Mouse (Mus musculus) lung, postnatal 0 days (tissue): Measurements from ENCODE around the gene Sec31b. TPM values are rescaled to one million over a fixed set of nuclear protein-coding genes. Genes with fewer than 3 reads are reported as not detected.

Experiments used
- ATAC-seq: fragments of 200-750 bp; cut with Nextera tagmentation; 2 replicates; pipeline ENCODE4 v1.8.0; 2017; ENCODE audit warnings: moderate library complexity
- DNase-seq: peaks from one replicate; pipeline ENCODE4 v3.0.0-alpha.2; 2016; ENCODE audit warnings: low spot score
- H3K27ac ChIP-seq: fragments of 300-500 bp; sonication (generic); 2 replicates; pipeline ENCODE4 v1.5.1; 2014; ENCODE audit warnings: antibody characterized with exemption, mild to moderate bottlenecking, low read length, mixed read lengths
- H3K27me3 ChIP-seq: fragments of 300-500 bp; sonication (generic); replicated peaks from 2 replicates; pipeline ENCODE4 v1.6.1; 2014; ENCODE audit warnings: low read length, mixed read lengths; ENCODE audit not compliant: insufficient read depth
- H3K36me3 ChIP-seq: fragments of 300-500 bp; sonication (generic); 2 replicates; pipeline ENCODE4 v1.6.1; 2014; ENCODE audit warnings: low read length, mixed read lengths; ENCODE audit not compliant: insufficient read depth
- H3K4me1 ChIP-seq: fragments of 300-500 bp; sonication (generic); 2 replicates; pipeline ENCODE4 v1.6.1; 2014; ENCODE audit warnings: antibody characterized with exemption, low read depth, low read length, mixed read lengths; ENCODE audit not compliant: insufficient read depth
- H3K4me2 ChIP-seq: fragments of 300-500 bp; sonication (generic); replicated peaks from 2 replicates; pipeline ENCODE4 v1.6.1; 2014; ENCODE audit warnings: low read depth, mild to moderate bottlenecking, low read length, moderate library complexity, mixed read lengths
- H3K4me3 ChIP-seq: fragments of 300-500 bp; sonication (generic); 2 replicates; pipeline ENCODE4 v1.5.1; 2014; ENCODE audit warnings: low read depth, low read length
- H3K9ac ChIP-seq: fragments of 300-500 bp; sonication (generic); replicated peaks from 2 replicates; pipeline ENCODE4 v1.6.1; 2014; ENCODE audit warnings: low read depth, mild to moderate bottlenecking
- H3K9me3 ChIP-seq: fragments of 300-500 bp; sonication (generic); 2 replicates; pipeline ENCODE4 v1.6.1; 2016; ENCODE audit warnings: low read length, mixed read lengths
- CTCF ChIP-seq: IDR thresholded peaks from 2 replicates; pipeline ENCODE4 v1.5.1; 2016; ENCODE audit warnings: antibody characterized with exemption, mild to moderate bottlenecking
- EP300 ChIP-seq: IDR thresholded peaks from 2 replicates; pipeline ENCODE4 v1.6.1; 2016; ENCODE audit warnings: antibody characterized with exemption, mild to moderate bottlenecking, control low read depth
- WGBS: fragments of 180-500 bp; shearing (Covaris S2); extraction: QIAGEN DNeasy Blood & Tissue Kit; methylation state at CpG from one replicate; pipeline ENCODE4 v1.1.7; 2014; 5-methylcytosine and 5-hydroxymethylcytosine counted together
- polyA plus RNA-seq: library from polyadenylated mRNA; unstranded; fragments of >200 nt; fragmentation: Nextera tagmentation; extraction: Ambion mirVana; gene quantifications from 2 replicates; pipeline ENCODE4 v1.2.1, GENCODE M21; 2015

Sec31b gene
- polyA plus RNA-seq, 1 experiment from 2014 or later: 0.42 TPM

DNA sequence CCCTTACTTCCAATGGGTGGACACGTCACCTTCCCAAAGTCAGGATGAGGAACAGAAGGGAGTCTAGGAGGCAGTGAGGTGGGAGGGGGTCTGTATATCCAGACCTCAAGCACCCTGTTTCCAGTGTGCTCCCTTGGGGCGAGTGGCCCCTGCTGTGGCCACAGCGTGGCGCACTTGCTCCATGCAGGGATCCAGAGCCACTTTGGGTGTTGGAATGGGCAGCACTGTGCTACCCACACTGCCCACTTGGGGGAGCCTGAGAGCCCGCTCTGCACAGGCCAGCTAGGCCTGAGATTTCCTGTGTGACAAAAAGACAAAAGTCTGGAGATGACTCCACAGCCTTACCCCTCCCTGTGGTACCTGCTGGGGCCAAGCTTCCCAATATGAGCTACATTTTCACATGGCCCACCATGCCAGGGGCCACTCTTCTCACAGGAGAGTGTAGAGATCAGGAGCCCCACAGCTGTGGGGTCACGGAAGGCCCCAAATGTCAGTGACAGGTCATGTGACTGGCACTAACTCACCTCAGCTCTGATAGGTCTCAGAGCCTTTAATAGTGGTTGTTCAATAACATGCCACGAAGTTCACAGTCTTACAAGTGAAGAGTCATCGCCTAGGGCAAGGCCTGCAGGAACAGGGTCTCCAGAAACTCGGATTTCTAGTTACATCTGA, 37.1 kb upstream of the Sec31b start:
- ATAC-seq (peak; percentile 90), DNase-seq (peak; percentile 88)
- no peak overlapping the region for H3K4me2 ChIP-seq
- no peaks in the 10 kb centered on the region for H3K36me3 ChIP-seq
- peak; percentile 100 for TF ChIP-seq CTCF
- no peak for TF ChIP-seq EP300
- no peak overlapping the region for H3K27ac ChIP-seq
- H3K27me3 ChIP-seq: no peaks in the 10 kb centered on the region
- no peaks in the 10 kb centered on the region for H3K4me1 ChIP-seq
- WGBS: 34% methylated on average over 9 of the region's 9 CpGs
- H3K4me3 ChIP-seq: no peak overlapping the region
- H3K9ac ChIP-seq: no peak overlapping the region
- H3K9me3 ChIP-seq: no peaks in the 10 kb centered on the region

DNA sequence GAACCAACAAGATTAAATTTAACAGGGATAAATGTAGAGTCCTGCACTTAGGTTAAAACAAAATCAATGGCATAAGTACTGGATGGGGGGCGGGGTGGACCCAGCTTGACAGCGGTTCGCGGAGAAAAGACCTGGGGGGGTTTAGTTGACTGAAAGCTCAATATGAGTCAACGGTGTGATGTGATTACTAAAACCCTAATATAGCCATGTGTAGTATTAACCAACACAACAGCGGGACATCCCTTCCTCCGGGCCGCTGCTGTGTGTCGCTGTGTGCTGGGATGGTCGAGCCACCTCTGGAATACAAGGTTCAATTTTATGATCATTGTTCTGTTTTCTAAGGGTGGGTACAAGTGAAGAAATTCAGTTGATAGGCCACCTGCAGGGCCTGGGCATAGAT, 36.4 kb upstream of the Sec31b start:
- no peak for ATAC-seq
- TF ChIP-seq EP300 (no peak), CTCF (no peak)

DNA sequence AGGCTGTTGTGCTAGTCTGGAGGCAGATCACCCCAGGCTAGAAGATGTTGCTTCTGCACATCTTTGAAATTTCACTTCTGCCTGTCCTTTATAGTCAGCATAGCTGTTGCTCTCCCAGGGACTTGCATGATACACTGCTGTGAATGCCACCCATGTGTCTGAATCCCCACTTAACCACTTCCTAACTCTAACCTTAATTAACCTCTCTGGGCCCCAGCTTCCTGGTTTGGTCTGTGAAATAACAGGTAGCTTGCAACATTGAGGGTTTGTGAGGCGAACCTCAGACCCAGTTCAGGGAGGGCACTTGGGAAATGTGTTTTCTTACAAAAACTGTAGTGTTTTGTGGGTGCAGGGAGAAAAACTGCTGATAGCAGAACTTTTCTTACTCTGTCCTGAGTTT, 32.4 kb upstream of the Sec31b start:
- TF ChIP-seq EP300: no peak
- TF ChIP-seq CTCF: no peak
- H3K4me3 ChIP-seq: no peak overlapping the region
- no peaks in the 10 kb centered on the region for H3K4me1 ChIP-seq
- no peak overlapping the region for H3K27ac ChIP-seq
- no peak overlapping the region for H3K9ac ChIP-seq
- H3K36me3 ChIP-seq: peaks cover 9% of the 10 kb centered on the region; the same call in 1 of the 2 replicates
- no peaks in the 10 kb centered on the region for H3K9me3 ChIP-seq
- no peak for ATAC-seq
- DNase-seq: no peak
- no peaks in the 10 kb centered on the region for H3K27me3 ChIP-seq
- no peak overlapping the region for H3K4me2 ChIP-seq
- WGBS: 74% methylated on average over 1 of the region's 1 CpGs

More for the DNA sequence above, 36.4 kb upstream of the Sec31b start:
- Histone ChIP-seq H3K27me3 (no peaks in the 10 kb centered on the region), H3K4me1 (no peaks in the 10 kb centered on the region), H3K4me3 (no peak overlapping the region), H3K36me3 (no peaks in the 10 kb centered on the region), H3K4me2 (no peak overlapping the region), H3K27ac (no peak overlapping the region), H3K9me3 (no peaks in the 10 kb centered on the region), H3K9ac (no peak overlapping the region)
- WGBS: 83% methylated on average over 10 of the region's 10 CpGs
- no peak for DNase-seq

DNA sequence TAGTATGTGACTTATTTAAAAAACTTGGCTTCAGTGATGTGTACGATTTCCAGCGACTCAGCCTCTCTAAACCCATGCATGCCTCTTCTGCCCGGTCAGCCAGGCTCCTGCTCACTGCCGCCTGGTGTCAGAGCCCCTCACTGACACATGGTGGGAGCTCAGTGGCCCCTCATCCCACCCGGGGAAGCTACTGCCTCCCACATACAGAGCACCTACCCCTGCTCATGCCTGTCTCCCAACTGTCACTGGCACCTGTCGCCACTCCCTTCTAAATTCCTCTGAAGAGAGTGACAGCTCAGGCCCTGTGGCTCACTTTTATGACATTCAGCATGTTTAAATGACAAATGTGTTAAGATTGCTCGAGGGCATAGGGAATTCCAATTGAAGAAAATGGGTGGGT, 30.6 kb upstream of the Sec31b start:
- Histone ChIP-seq H3K4me2 (no peak overlapping the region), H3K9me3 (no peaks in the 10 kb centered on the region), H3K9ac (no peak overlapping the region), H3K36me3 (peaks cover 16% of the 10 kb centered on the region), H3K4me3 (no peak overlapping the region), H3K27me3 (no peaks in the 10 kb centered on the region), H3K4me1 (no peaks in the 10 kb centered on the region), H3K27ac (no peak overlapping the region)
- DNase-seq (no peak), ATAC-seq (no peak)
- TF ChIP-seq CTCF: no peak
- no peak for TF ChIP-seq EP300
- WGBS: 63% methylated on average over 7 of the region's 7 CpGs

DNA sequence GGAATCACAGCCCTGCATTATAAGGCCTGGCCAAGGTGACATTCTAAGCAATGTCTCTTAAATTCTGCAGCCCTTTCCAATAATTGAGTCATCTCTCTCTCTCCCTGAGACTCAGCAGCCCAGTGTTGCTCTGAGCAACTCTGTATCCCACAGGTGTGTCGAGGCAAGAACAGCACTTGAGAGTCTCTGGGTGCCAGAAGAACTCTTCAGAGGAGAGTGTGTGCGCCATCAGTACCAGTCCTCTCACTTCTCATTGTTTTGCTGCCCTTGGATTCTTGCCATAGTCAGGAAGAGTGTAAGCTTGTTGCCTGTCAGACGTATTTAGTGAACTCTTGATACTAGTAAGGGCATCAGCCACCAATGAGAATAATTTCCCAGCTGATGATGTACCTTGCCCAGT, 22.1 kb upstream of the Sec31b start:
- Histone ChIP-seq H3K36me3 (peaks cover 44% of the 10 kb centered on the region), H3K4me3 (no peak overlapping the region), H3K4me2 (no peak overlapping the region), H3K4me1 (peaks cover 8% of the 10 kb centered on the region), H3K27ac (no peak overlapping the region), H3K27me3 (no peaks in the 10 kb centered on the region), H3K9ac (no peak overlapping the region), H3K9me3 (no peaks in the 10 kb centered on the region)
- TF ChIP-seq EP300 (peak; percentile 50; the same call in 1 of the 2 replicates), CTCF (no peak)
- 55% methylated on average over 3 of the region's 3 CpGs for WGBS
- peak; percentile 85 for ATAC-seq
- peak; percentile 72 for DNase-seq

DNA sequence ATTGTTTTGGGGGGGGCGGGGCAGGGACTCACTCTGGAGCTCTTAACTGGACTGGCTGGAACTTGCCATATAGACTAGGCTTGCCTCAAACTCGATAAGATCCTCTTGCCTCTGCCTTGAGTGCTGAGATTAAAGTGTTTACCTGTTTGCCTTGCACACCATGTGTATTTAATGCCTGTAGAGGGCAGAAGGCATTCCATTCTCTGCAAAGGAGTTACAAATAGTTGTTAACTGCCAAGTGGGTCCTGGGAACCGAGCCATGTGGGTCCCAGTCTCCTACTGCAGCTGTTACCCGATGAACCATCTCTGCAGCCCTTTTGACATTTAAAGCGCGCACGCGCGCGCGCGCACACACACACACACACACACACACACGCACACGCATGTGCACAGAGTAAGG, 18.3 kb upstream of the Sec31b start:
- H3K9me3 ChIP-seq: no peaks in the 10 kb centered on the region
- H3K9ac ChIP-seq: no peak overlapping the region
- peak; percentile 68 for DNase-seq
- H3K4me1 ChIP-seq: peaks cover 8% of the 10 kb centered on the region
- no peak overlapping the region for H3K27ac ChIP-seq
- no peak overlapping the region for H3K4me3 ChIP-seq
- peaks cover 17% of the 10 kb centered on the region for H3K36me3 ChIP-seq
- no peak for TF ChIP-seq EP300
- peak; percentile 33; the same call in 1 of the 2 replicates for TF ChIP-seq CTCF
- peak; percentile 29; the same call in 1 of the 2 replicates for ATAC-seq
- peak overlapping the region; percentile 61 for H3K4me2 ChIP-seq
- H3K27me3 ChIP-seq: no peaks in the 10 kb centered on the region
- WGBS: 78% methylated on average over 14 of the region's 14 CpGs
